ENCODE assay signal across 14 mouse cellular contexts in the genomic region with DNA sequence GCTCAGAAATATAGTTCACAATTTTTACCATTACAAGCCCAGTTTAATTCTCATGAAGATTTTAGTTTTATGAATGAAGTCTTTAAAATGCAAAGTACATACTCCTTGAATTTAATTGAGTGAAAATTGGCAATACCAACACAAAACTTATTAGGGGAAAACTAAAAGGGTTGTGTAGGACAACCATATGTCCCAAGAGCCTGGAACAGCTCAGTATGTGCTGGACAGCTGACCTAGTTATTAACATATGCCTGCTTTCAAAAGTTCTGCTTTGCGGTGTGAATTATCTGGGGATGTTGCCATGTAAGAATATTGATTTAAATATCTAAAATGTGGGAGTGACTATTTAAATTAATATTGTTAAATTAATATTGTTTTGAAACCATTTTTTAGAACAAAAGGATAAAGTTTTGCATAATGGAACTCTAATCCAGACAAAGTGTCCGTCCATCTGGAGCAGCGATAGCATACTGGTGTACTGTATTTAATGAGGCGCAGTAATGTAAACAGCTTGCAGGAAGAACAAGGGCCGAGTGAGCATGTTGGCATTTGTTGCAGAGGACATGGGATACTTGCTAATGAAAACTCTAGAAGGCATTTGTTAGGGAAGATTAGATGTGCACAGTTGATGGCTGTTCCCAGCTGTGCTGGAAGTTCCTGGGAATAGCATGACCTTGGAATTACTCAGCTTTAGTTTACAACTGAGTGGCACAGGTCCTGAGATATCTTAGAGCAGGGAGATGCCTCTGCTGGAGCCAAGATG. TPM values are rescaled to one million over a fixed set of nuclear protein-coding genes. Genes with fewer than 3 reads are reported as not detected.
DNase-seq lines count a peak whose midpoint lies in the region; ATAC-seq and TF ChIP-seq lines count a peak whose summit lies in the region.
"Had no signal": no experiment of that assay in that cellular context is flagged by ENCODE, and none has a peak within 500 bp of the region (broad histone marks: within the 10 kb centered on the region; RNA-seq: fewer than 3 reads in every experiment).

No protein-coding gene starts in this region.

- peak; percentile 88 for ATAC-seq in embryonic facial prominence, embryonic 14.5 days (ENCODE audit: low read depth)
- ATAC-seq in kidney, embryonic 14.5 days (ENCODE audit: low FRiP score, low TSS enrichment) = peak; percentile 87
- ATAC-seq in midbrain, embryonic 14.5 days (ENCODE audit: low FRiP score, low TSS enrichment) = no peak

- no peak for TF ChIP-seq POLR2A in kidney, adult 2 months (IDR thresholded peaks at IDR 0.05; ENCODE audit: low read depth, low read length)

- no peaks in the 10 kb centered on the region for H3K36me3 ChIP-seq in embryonic facial prominence, embryonic 14.5 days (ENCODE audit: control insufficient read depth, insufficient read depth, low read length)
- H3K36me3 ChIP-seq in embryonic facial prominence, embryonic 10.5 days (replicated peaks) = peaks cover 24% of the 10 kb centered on the region
- H3K36me3 ChIP-seq in kidney, embryonic 14.5 days (ENCODE audit: control insufficient read depth, insufficient read depth, low read length) = peaks cover 5% of the 10 kb centered on the region; the same call in 1 of the 2 replicates
- no peaks in the 10 kb centered on the region for H3K36me3 ChIP-seq in kidney, adult 2 months (ENCODE audit: control insufficient read depth, insufficient read depth, low read length)
- H3K36me3 ChIP-seq in midbrain, embryonic 14.5 days (ENCODE audit: control insufficient read depth, insufficient read depth, low read length) = no peaks in the 10 kb centered on the region
- H3K36me3 ChIP-seq: neural tube, embryonic 15.5 days had no signal

- WGBS in embryonic facial prominence, embryonic 14.5 days = 59% methylated on average over 5 of the region's 5 CpGs
- WGBS in embryonic facial prominence, embryonic 10.5 days = 82% methylated on average over 5 of the region's 5 CpGs
- WGBS in kidney, embryonic 14.5 days = 39% methylated on average over 5 of the region's 5 CpGs
- WGBS in kidney, adult 2 months = 64% methylated on average over 5 of the region's 5 CpGs
- 59% methylated on average over 5 of the region's 5 CpGs for WGBS in midbrain, embryonic 14.5 days

- peaks cover 8% of the 10 kb centered on the region; the same call in 1 of the 2 replicates for H3K4me1 ChIP-seq in embryonic facial prominence, embryonic 14.5 days (ENCODE audit: control insufficient read depth, insufficient read depth, low read length)
- H3K4me1 ChIP-seq in embryonic facial prominence, embryonic 10.5 days = peaks cover 2% of the 10 kb centered on the region; the same call in 1 of the 2 replicates
- H3K4me1 ChIP-seq in kidney, embryonic 14.5 days (ENCODE audit: control insufficient read depth, insufficient read depth, low read length) = no peaks in the 10 kb centered on the region
- no peaks in the 10 kb centered on the region for H3K4me1 ChIP-seq in kidney, adult 2 months (ENCODE audit: control insufficient read depth, insufficient read depth, low read length)
- peaks cover 7% of the 10 kb centered on the region for H3K4me1 ChIP-seq in midbrain, embryonic 14.5 days (ENCODE audit: control insufficient read depth, insufficient read depth, low read length)

- H3K9ac ChIP-seq in embryonic facial prominence, embryonic 14.5 days (ENCODE audit: low read depth, low read length) = no peak overlapping the region
- H3K9ac ChIP-seq in kidney, embryonic 14.5 days (ENCODE audit: low read depth, low read length) = no peak overlapping the region
- no peak overlapping the region for H3K9ac ChIP-seq in midbrain, embryonic 14.5 days (replicated peaks; ENCODE audit: low read length)
- H3K9ac ChIP-seq: neural tube, embryonic 15.5 days had no signal

- H3K27ac ChIP-seq in embryonic facial prominence, embryonic 14.5 days (replicated peaks; ENCODE audit: low read depth, low read length) = peak overlapping the region; percentile 44
- H3K27ac ChIP-seq in embryonic facial prominence, embryonic 10.5 days (replicated peaks) = no peak overlapping the region
- H3K27ac ChIP-seq in kidney, embryonic 14.5 days (ENCODE audit: low read depth, low read length) = peak overlapping the region; percentile 65; the same call in 1 of the 2 replicates
- H3K27ac ChIP-seq in kidney, adult 2 months (ENCODE audit: insufficient read depth, low read depth, low read length) = no peak overlapping the region
- H3K27ac ChIP-seq in midbrain, embryonic 14.5 days (replicated peaks; ENCODE audit: low read depth, low read length) = no peak overlapping the region
- H3K27ac ChIP-seq: neural tube, embryonic 15.5 days had no signal

- H3K9me3 ChIP-seq in embryonic facial prominence, embryonic 14.5 days (ENCODE audit: control insufficient read depth, low read length) = no peaks in the 10 kb centered on the region
- H3K9me3 ChIP-seq in embryonic facial prominence, embryonic 10.5 days = no peaks in the 10 kb centered on the region
- no peaks in the 10 kb centered on the region for H3K9me3 ChIP-seq in kidney, embryonic 14.5 days (ENCODE audit: control insufficient read depth, low read length)
- no peaks in the 10 kb centered on the region for H3K9me3 ChIP-seq in midbrain, embryonic 14.5 days (ENCODE audit: control insufficient read depth, low read length)
- H3K9me3 ChIP-seq: G1E; neural tube, embryonic 15.5 days had no signal

- DNase-seq in embryonic facial prominence, embryonic 14.5 days (ENCODE audit: low spot score) = peak; percentile 77
- no peak for DNase-seq in embryonic facial prominence, embryonic 10.5 days (ENCODE audit: low spot score)
- DNase-seq in kidney, adult 2 months = no peak
- peak; percentile 21 for DNase-seq in R1 (ENCODE audit: low read depth, low spot score)
- peak; percentile 21 for DNase-seq in midbrain, embryonic 14.5 days
- no peak for DNase-seq in thymus, postnatal 4 days
- no peak for DNase-seq in frontal cortex, adult 2 months (ENCODE audit: extremely low spot score in 1 of 2, low spot score in 1 of 2)
- DNase-seq: gastrocnemius, postnatal 10 days; kidney, adult 8-10 months; spleen, adult 18-20 months; thymus, postnatal 36 days had no signal

- TF ChIP-seq CTCF in kidney, adult 2 months (conservative IDR thresholded peaks at IDR 0.05; ENCODE audit: insufficient read depth, insufficient read length, low read depth, low read length) = no peak

- H3K4me2 ChIP-seq in embryonic facial prominence, embryonic 14.5 days (ENCODE audit: low read depth, low read length) = no peak overlapping the region
- H3K4me2 ChIP-seq in kidney, embryonic 14.5 days (replicated peaks; ENCODE audit: low read depth, low read length) = no peak overlapping the region
- no peak overlapping the region for H3K4me2 ChIP-seq in midbrain, embryonic 14.5 days (ENCODE audit: low read length)
- H3K4me2 ChIP-seq: neural tube, embryonic 15.5 days had no signal

- H3K27me3 ChIP-seq in embryonic facial prominence, embryonic 14.5 days (replicated peaks; ENCODE audit: control insufficient read depth, insufficient read depth, low read length) = no peaks in the 10 kb centered on the region
- no peaks in the 10 kb centered on the region for H3K27me3 ChIP-seq in embryonic facial prominence, embryonic 10.5 days (replicated peaks; ENCODE audit: low read depth, poor library complexity, severe bottlenecking)
- H3K27me3 ChIP-seq in kidney, embryonic 14.5 days (ENCODE audit: control insufficient read depth, insufficient read depth, low read length) = no peaks in the 10 kb centered on the region
- no peaks in the 10 kb centered on the region for H3K27me3 ChIP-seq in kidney, adult 2 months (replicated peaks; ENCODE audit: control insufficient read depth, insufficient read depth, low read length)
- no peaks in the 10 kb centered on the region for H3K27me3 ChIP-seq in midbrain, embryonic 14.5 days (ENCODE audit: control insufficient read depth, insufficient read depth, low read length)
- H3K27me3 ChIP-seq: neural tube, embryonic 15.5 days had no signal

- H3K4me3 ChIP-seq in embryonic facial prominence, embryonic 14.5 days (ENCODE audit: low read depth, low read length) = no peak overlapping the region
- no peak overlapping the region for H3K4me3 ChIP-seq in embryonic facial prominence, embryonic 10.5 days
- H3K4me3 ChIP-seq in kidney, embryonic 14.5 days (ENCODE audit: low read length) = no peak overlapping the region
- H3K4me3 ChIP-seq in kidney, adult 2 months (ENCODE audit: insufficient read depth, low read depth, low read length) = no peak overlapping the region
- H3K4me3 ChIP-seq in midbrain, embryonic 14.5 days (replicated peaks; ENCODE audit: low read depth, low read length) = no peak overlapping the region
- H3K4me3 ChIP-seq: neural tube, embryonic 15.5 days had no signal

RNA-seq across cellular contexts. Expression of gene Chsy1, which starts 55.9 kb away (rescaled TPM):
- 34.4 and 36.6 TPM in 2 replicates for polyA plus RNA-seq in embryonic facial prominence, embryonic 14.5 days (2014; fragmentation: Nextera tagmentation; extraction: Ambion mirVana)
- 12.5 and 13.4 TPM in 2 replicates for polyA plus RNA-seq in embryonic facial prominence, embryonic 10.5 days (2016; fragmentation: Nextera tagmentation; extraction: Ambion mirVana)
- 26.0 and 29.7 TPM in 2 replicates for polyA plus RNA-seq in kidney, embryonic 14.5 days (2014; fragmentation: Nextera tagmentation; extraction: Ambion mirVana)
- 5.4 and 6.4 TPM in 2 replicates for polyA plus RNA-seq in kidney, adult 2 months (2012; rRNA removed)
- 14.0 and 16.0 TPM in 2 replicates for polyA plus RNA-seq in midbrain, embryonic 14.5 days (2014; fragmentation: Nextera tagmentation; extraction: Ambion mirVana)
- polyA plus RNA-seq in frontal cortex, adult 2 months (2012; rRNA removed) = 10.4 TPM in 2 replicates

Comparison
In these comparisons a context has a peak if more than half of its experiments do, and no peak if none do; other contexts are left out.
1. DNase-seq: peak in embryonic facial prominence, embryonic 14.5 days (single experiment), R1 (single experiment) and midbrain, embryonic 14.5 days (single experiment); none in embryonic facial prominence, embryonic 10.5 days (single experiment), kidney, adult 2 months (single experiment), thymus, postnatal 4 days (single experiment) and frontal cortex, adult 2 months (0 of 2).
2. H3K27ac ChIP-seq: peak in embryonic facial prominence, embryonic 14.5 days (single experiment) and kidney, embryonic 14.5 days (single experiment); none in embryonic facial prominence, embryonic 10.5 days (single experiment), kidney, adult 2 months (single experiment) and midbrain, embryonic 14.5 days (single experiment).